9 mouse cellular contexts compared by ENCODE assay signal in genomic region chr6:148248625-148249024, GRCm38 (mm10). TPM values are rescaled to one million over a fixed set of nuclear protein-coding genes. Genes with fewer than 3 reads are reported as not detected.
A peak's percentile ranks its signal among the peaks of the same experiment; 100 is the strongest.
DNase-seq lines count a peak whose midpoint lies in the region; ATAC-seq and TF ChIP-seq lines count a peak whose summit lies in the region.
"Had no signal": no experiment of that assay in that cellular context is flagged by ENCODE, and none has a peak within 500 bp of the region (broad histone marks: within the 10 kb centered on the region; RNA-seq: fewer than 3 reads in every experiment).

No protein-coding gene starts in this region.

- H3K4me2 ChIP-seq in intestine, embryonic 14.5 days (ENCODE audit: low read length) = no peak overlapping the region
- no peak overlapping the region for H3K4me2 ChIP-seq in intestine, embryonic 16.5 days (ENCODE audit: low read depth, low read length)
- no peak overlapping the region for H3K4me2 ChIP-seq in kidney, postnatal 0 days (ENCODE audit: low read length)
- H3K4me2 ChIP-seq in midbrain, embryonic 14.5 days (ENCODE audit: low read length) = no peak overlapping the region
- H3K4me2 ChIP-seq: limb, embryonic 15.5 days had no signal

- H3K36me3 ChIP-seq in intestine, embryonic 14.5 days (ENCODE audit: control insufficient read depth, insufficient read depth, low read length) = peaks cover 6% of the 10 kb centered on the region; the same call in 1 of the 2 replicates
- H3K36me3 ChIP-seq in intestine, embryonic 16.5 days (ENCODE audit: control insufficient read depth, insufficient read depth, low read length) = no peaks in the 10 kb centered on the region
- no peaks in the 10 kb centered on the region for H3K36me3 ChIP-seq in kidney, postnatal 0 days (ENCODE audit: insufficient read depth, low read length)
- no peaks in the 10 kb centered on the region for H3K36me3 ChIP-seq in midbrain, embryonic 14.5 days (ENCODE audit: control insufficient read depth, insufficient read depth, low read length)
- H3K36me3 ChIP-seq: limb, embryonic 15.5 days had no signal

- WGBS in intestine, embryonic 14.5 days = 30% methylated on average over 2 of the region's 2 CpGs
- 40% methylated on average over 2 of the region's 2 CpGs for WGBS in intestine, embryonic 16.5 days
- WGBS in kidney, postnatal 0 days = 36% methylated on average over 2 of the region's 2 CpGs
- WGBS in midbrain, embryonic 14.5 days = 26% methylated on average over 2 of the region's 2 CpGs

- H3K4me3 ChIP-seq in intestine, embryonic 14.5 days (ENCODE audit: low read depth, low read length) = no peak overlapping the region
- H3K4me3 ChIP-seq in intestine, embryonic 16.5 days (ENCODE audit: low read length) = no peak overlapping the region
- H3K4me3 ChIP-seq in kidney, postnatal 0 days (replicated peaks; ENCODE audit: low read depth, low read length) = no peak overlapping the region
- H3K4me3 ChIP-seq in midbrain, embryonic 14.5 days (replicated peaks; ENCODE audit: low read depth, low read length) = no peak overlapping the region
- H3K4me3 ChIP-seq: limb, embryonic 15.5 days had no signal

- no peak overlapping the region for H3K9ac ChIP-seq in intestine, embryonic 14.5 days (ENCODE audit: low read length)
- no peak overlapping the region for H3K9ac ChIP-seq in intestine, embryonic 16.5 days (ENCODE audit: low read depth, low read length)
- no peak overlapping the region for H3K9ac ChIP-seq in kidney, postnatal 0 days (ENCODE audit: low read depth, low read length)
- H3K9ac ChIP-seq in midbrain, embryonic 14.5 days (replicated peaks; ENCODE audit: low read length) = no peak overlapping the region
- H3K9ac ChIP-seq: limb, embryonic 15.5 days had no signal

- H3K27ac ChIP-seq in intestine, embryonic 14.5 days (ENCODE audit: low read depth) = no peak overlapping the region
- no peak overlapping the region for H3K27ac ChIP-seq in intestine, embryonic 16.5 days (ENCODE audit: low read length)
- no peak overlapping the region for H3K27ac ChIP-seq in kidney, postnatal 0 days
- H3K27ac ChIP-seq in midbrain, embryonic 14.5 days (replicated peaks; ENCODE audit: low read depth, low read length) = no peak overlapping the region
- H3K27ac ChIP-seq: limb, embryonic 15.5 days had no signal

- peak; percentile 58 for DNase-seq in intestine, embryonic 14.5 days (ENCODE audit: low spot score)
- DNase-seq in 3T3-L1 (ENCODE audit: low read depth, low spot score) (peak; percentile 84), ES-CJ7 (ENCODE audit: low read depth, low spot score) (peak; percentile 35)
- DNase-seq in cerebellum, postnatal 14 days = peak; percentile 73 to 83
- peak; percentile 89 for DNase-seq in kidney, postnatal 0 days (ENCODE audit: low spot score)
- DNase-seq in midbrain, embryonic 14.5 days = peak; percentile 93

- no peaks in the 10 kb centered on the region for H3K9me3 ChIP-seq in intestine, embryonic 14.5 days (ENCODE audit: control insufficient read depth, low read length)
- H3K9me3 ChIP-seq in intestine, embryonic 16.5 days (ENCODE audit: control insufficient read depth, low read length) = no peaks in the 10 kb centered on the region
- H3K9me3 ChIP-seq in kidney, postnatal 0 days (replicated peaks; ENCODE audit: low read length) = no peaks in the 10 kb centered on the region
- no peaks in the 10 kb centered on the region for H3K9me3 ChIP-seq in midbrain, embryonic 14.5 days (ENCODE audit: control insufficient read depth, low read length)
- H3K9me3 ChIP-seq: limb, embryonic 15.5 days had no signal

- peak; percentile 79 for TF ChIP-seq CTCF in kidney, postnatal 0 days (IDR thresholded peaks at IDR 0.05; ENCODE audit: low read depth)

- no peaks in the 10 kb centered on the region for H3K27me3 ChIP-seq in intestine, embryonic 14.5 days (replicated peaks; ENCODE audit: control insufficient read depth, insufficient read depth, low read length)
- no peaks in the 10 kb centered on the region for H3K27me3 ChIP-seq in intestine, embryonic 16.5 days (replicated peaks; ENCODE audit: control insufficient read depth, insufficient read depth, low read length)
- H3K27me3 ChIP-seq in kidney, postnatal 0 days (ENCODE audit: insufficient read depth, low read length) = no peaks in the 10 kb centered on the region
- no peaks in the 10 kb centered on the region for H3K27me3 ChIP-seq in midbrain, embryonic 14.5 days (ENCODE audit: control insufficient read depth, insufficient read depth, low read length)
- H3K27me3 ChIP-seq: limb, embryonic 15.5 days had no signal

- H3K4me1 ChIP-seq in intestine, embryonic 14.5 days (replicated peaks; ENCODE audit: control insufficient read depth, insufficient read depth, low read length) = peaks cover 13% of the 10 kb centered on the region
- peaks cover 3% of the 10 kb centered on the region; the same call in 1 of the 2 replicates for H3K4me1 ChIP-seq in intestine, embryonic 16.5 days (ENCODE audit: control insufficient read depth, insufficient read depth, low read length)
- H3K4me1 ChIP-seq in kidney, postnatal 0 days (replicated peaks; ENCODE audit: insufficient read depth, low read length) = no peaks in the 10 kb centered on the region
- H3K4me1 ChIP-seq in midbrain, embryonic 14.5 days (ENCODE audit: control insufficient read depth, insufficient read depth, low read length) = no peaks in the 10 kb centered on the region
- H3K4me1 ChIP-seq: limb, embryonic 15.5 days had no signal

- no peak for ATAC-seq in intestine, embryonic 14.5 days (replicated peaks; ENCODE audit: low FRiP score, low TSS enrichment, low read depth)
- no peak for ATAC-seq in intestine, embryonic 16.5 days
- no peak for ATAC-seq in kidney, postnatal 0 days (replicated peaks; ENCODE audit: low FRiP score, low read depth)
- ATAC-seq in midbrain, embryonic 14.5 days (ENCODE audit: low FRiP score, low TSS enrichment) = no peak
- no peak for ATAC-seq in frontal cortex, adult (ENCODE audit: low TSS enrichment)

RNA-seq across cellular contexts. Expression of gene Ergic2, which starts 36.5 kb away (rescaled TPM):
- polyA plus RNA-seq in intestine, embryonic 14.5 days (2014; fragmentation: Nextera tagmentation; extraction: Ambion mirVana) = 169 and 185 TPM in 2 replicates
- polyA plus RNA-seq in intestine, embryonic 16.5 days (2015; fragmentation: Nextera tagmentation; extraction: Ambion mirVana) = 182 and 206 TPM in 2 replicates
- polyA plus RNA-seq in kidney, postnatal 0 days (2015; fragmentation: Nextera tagmentation; extraction: Ambion mirVana) = 252 and 258 TPM in 2 replicates
- 209 and 213 TPM in 2 replicates for polyA plus RNA-seq in midbrain, embryonic 14.5 days (2014; fragmentation: Nextera tagmentation; extraction: Ambion mirVana)

Comparison
In these comparisons a context has a peak if more than half of its experiments do, and no peak if none do; other contexts are left out.
1. DNase-seq: peak in every context shown above with its lines; median percentile 93 in midbrain, embryonic 14.5 days; 89 in kidney, postnatal 0 days; 84 in 3T3-L1; 78 in cerebellum, postnatal 14 days; 58 in intestine, embryonic 14.5 days; 35 in ES-CJ7.